Mouse (Mus musculus) liver, adult 2 months (tissue): Measurements from ENCODE around the gene Klhl26. TPM values are rescaled to one million over a fixed set of nuclear protein-coding genes. Genes with fewer than 3 reads are reported as not detected.

ENCODE experiments used
- DNase-seq: peaks from one replicate; pipeline ENCODE4 v3.0.0-alpha.2; 2011; ENCODE audit warnings: low read depth, low spot score; ENCODE audit errors: extremely low read depth
- H3K27ac ChIP-seq: fragments of 200-500 bp; replicated peaks from 2 replicates; pipeline ENCODE4 v1.5.1; 2012; ENCODE audit warnings: low read depth, mild to moderate bottlenecking, control low read depth, inconsistent platforms, low read length; ENCODE audit not compliant: insufficient read depth
- H3K27me3 ChIP-seq: fragments of 200-500 bp; 2 replicates; pipeline ENCODE4 v1.6.1; 2012; ENCODE audit warnings: mild to moderate bottlenecking, moderate library complexity, low read length, inconsistent platforms; ENCODE audit not compliant: control insufficient read depth, insufficient read depth
- H3K36me3 ChIP-seq: fragments of 200-500 bp; 2 replicates; pipeline ENCODE4 v1.6.1; 2012; ENCODE audit warnings: low read length, inconsistent platforms; ENCODE audit not compliant: control insufficient read depth, insufficient read depth
- H3K4me1 ChIP-seq: fragments of 200-500 bp; 2 replicates; pipeline ENCODE4 v1.6.1; 2011; ENCODE audit warnings: low read length; ENCODE audit not compliant: control insufficient read depth, insufficient read depth
- H3K4me3 ChIP-seq: fragments of 200-500 bp; 2 replicates; pipeline ENCODE4 v1.5.1; 2011; ENCODE audit warnings: low read depth, mild to moderate bottlenecking, control low read depth, low read length, moderate library complexity; ENCODE audit not compliant: insufficient read depth
- H3K79me2 ChIP-seq: fragments of 200-500 bp; 2 replicates; pipeline ENCODE4 v1.6.1; 2012; ENCODE audit warnings: inconsistent platforms, mild to moderate bottlenecking, low read length, moderate library complexity; ENCODE audit not compliant: control insufficient read depth, insufficient read depth
- H3K9ac ChIP-seq: fragments of 200-500 bp; 2 replicates; pipeline ENCODE4 v1.6.1; 2012; ENCODE audit warnings: low read depth, mild to moderate bottlenecking, control low read depth, inconsistent platforms, low read length
- CTCF ChIP-seq: fragments of 200-500 bp; IDR thresholded peaks from 2 replicates; pipeline ENCODE4 v1.5.1; 2011; ENCODE audit warnings: low read depth, low read length, control low read depth
- POLR2A ChIP-seq: fragments of 200-500 bp; IDR thresholded peaks from 2 replicates; pipeline ENCODE4 v1.6.1; 2011; ENCODE audit warnings: low read length, control low read depth; ENCODE audit not compliant: insufficient read depth; ENCODE audit errors: extremely low read depth
- WGBS: fragments of 180-500 bp; shearing (Covaris S2); methylation state at CpG from one replicate; pipeline ENCODE4 v1.1.7; 2018; 5-methylcytosine and 5-hydroxymethylcytosine counted together
- polyA plus RNA-seq: library from polyadenylated mRNA; depleted of rRNA; stranded (reverse); fragments of >200 nt; gene quantifications from 2 replicates; pipeline ENCODE4 v1.2.3, GENCODE M21; 2012
- total RNA-seq: library from RNA; depleted of rRNA; stranded (reverse); fragments of >200 nt; gene quantifications from 2 replicates; pipeline ENCODE4 v1.2.3, GENCODE M21; 2014

Gene Klhl26
- total and polyA plus RNA-seq, 2 experiments, result 4.5 to 13.7 TPM

DNA sequence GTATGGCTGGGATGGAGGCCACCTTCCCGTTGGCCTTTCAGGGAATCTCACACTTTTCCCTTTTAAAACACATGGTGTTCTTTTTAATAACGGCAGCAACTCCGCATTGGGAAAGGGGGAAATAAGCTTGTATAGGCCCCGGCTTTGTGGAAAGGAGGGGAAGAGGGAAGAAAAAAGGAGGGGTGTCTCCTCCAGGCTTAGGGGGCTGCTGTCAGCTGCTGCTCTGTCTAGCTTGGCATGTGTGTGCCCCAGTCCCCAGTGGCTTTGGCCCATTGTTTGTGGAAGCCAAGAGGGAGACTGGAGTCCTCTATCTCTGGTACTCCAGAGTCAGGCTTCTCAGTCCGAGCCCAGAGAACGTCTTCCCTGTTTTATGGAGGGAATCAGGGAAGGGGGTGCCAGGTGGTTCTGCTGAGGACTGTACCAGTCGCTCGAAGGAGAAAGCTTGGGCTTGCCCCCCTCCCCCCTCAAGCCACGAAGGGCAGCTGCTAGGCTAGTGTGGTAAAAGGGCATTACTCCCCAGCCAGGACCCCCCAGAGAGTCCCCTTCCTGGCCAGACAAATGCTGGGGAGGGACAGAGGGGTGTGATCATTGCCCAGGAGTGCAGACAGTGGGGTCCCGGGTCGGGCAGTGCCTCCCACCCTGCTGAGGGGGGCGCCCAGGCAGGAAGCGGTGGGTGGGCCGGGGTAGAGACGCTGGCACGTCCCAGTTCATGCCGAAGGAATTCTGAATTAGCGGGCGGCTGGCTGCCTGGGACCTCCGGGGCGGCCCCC is 18.4 kb upstream of the Klhl26 start:
- Histone ChIP-seq H3K36me3 (no peaks in the 10 kb centered on the region), H3K27me3 (peaks cover 24% of the 10 kb centered on the region), H3K4me1 (no peaks in the 10 kb centered on the region), H3K79me2 (no peaks in the 10 kb centered on the region), H3K9ac (no peak overlapping the region), H3K4me3 (no peak overlapping the region), H3K27ac (no peak overlapping the region)
- no peak for DNase-seq
- 15% methylated on average over 20 of the region's 21 CpGs for WGBS
- no peak for TF ChIP-seq POLR2A
- no peak for TF ChIP-seq CTCF

- 9% methylated on average over 28 of the region's 28 CpGs for WGBS
- DNase-seq, result no peak
- no peak overlapping the region for H3K9ac ChIP-seq
- no peaks in the 10 kb centered on the region for H3K36me3 ChIP-seq
- H3K4me1 ChIP-seq, result no peaks in the 10 kb centered on the region
- no peaks in the 10 kb centered on the region for H3K79me2 ChIP-seq
- no peak overlapping the region for H3K4me3 ChIP-seq
- H3K27me3 ChIP-seq, result peaks cover 30% of the 10 kb centered on the region
- no peak overlapping the region for H3K27ac ChIP-seq
- TF ChIP-seq CTCF (no peak), POLR2A (no peak)
Observed at GRCm38 (mm10) chr8:70494416-70494945, 17.7 kb upstream of the Klhl26 start.

DNA sequence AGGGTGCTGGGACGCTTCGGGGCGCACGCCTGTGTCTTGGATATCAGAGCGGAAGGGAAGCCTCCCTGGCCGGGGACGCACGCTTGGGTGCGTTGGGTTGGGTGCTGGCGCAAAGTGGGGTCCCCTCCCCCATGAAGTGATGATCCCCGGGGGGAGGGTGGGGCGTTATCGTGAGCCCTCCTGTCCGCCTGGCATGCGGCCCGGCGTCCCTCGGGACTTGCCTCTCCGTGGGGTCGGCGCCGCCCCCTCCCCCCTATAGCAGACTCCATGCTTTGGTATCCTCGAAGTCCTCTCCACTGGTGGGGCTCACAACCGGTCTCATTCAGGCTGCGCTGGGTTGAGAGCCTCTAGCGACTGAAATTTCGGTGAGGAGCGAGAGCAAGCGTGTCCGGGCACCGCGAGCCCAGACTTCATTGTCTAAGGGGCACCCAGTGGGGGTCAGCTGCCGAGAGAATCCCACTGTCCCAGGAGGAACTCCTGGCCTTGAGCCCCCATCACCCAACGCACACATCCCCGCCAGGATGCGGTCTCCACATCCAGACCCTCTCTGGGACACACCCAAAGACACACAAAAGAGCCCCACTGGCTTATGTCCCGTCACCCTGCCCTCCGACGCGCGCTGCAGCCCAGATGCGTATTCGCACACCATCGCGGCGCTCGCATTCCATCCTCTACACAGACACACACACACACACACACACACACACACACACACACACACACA is 17.1 kb upstream of the Klhl26 start:
- WGBS, result 5% methylated on average over 42 of the region's 47 CpGs

GRCm38 (mm10) chr8:70492664-70493640 is 16.2 kb upstream of the Klhl26 start, which contains the start of gene Crlf1:
Gene Crlf1 (plus strand): TSS chr8:70493158.
- WGBS, result 3% methylated on average over 75 of the region's 93 CpGs

More for the DNA sequence above, 17.1 kb upstream of the Klhl26 start:
- no peaks in the 10 kb centered on the region for H3K79me2 ChIP-seq
- no peak overlapping the region for H3K4me3 ChIP-seq
- H3K27me3 ChIP-seq, result peaks cover 36% of the 10 kb centered on the region
- DNase-seq, result no peak
- TF ChIP-seq POLR2A, result no peak
- no peak for TF ChIP-seq CTCF
- no peaks in the 10 kb centered on the region for H3K36me3 ChIP-seq
- H3K4me1 ChIP-seq, result no peaks in the 10 kb centered on the region; the same call in 1 of the 2 replicates
- no peak overlapping the region for H3K27ac ChIP-seq
- no peak overlapping the region for H3K9ac ChIP-seq

DNA sequence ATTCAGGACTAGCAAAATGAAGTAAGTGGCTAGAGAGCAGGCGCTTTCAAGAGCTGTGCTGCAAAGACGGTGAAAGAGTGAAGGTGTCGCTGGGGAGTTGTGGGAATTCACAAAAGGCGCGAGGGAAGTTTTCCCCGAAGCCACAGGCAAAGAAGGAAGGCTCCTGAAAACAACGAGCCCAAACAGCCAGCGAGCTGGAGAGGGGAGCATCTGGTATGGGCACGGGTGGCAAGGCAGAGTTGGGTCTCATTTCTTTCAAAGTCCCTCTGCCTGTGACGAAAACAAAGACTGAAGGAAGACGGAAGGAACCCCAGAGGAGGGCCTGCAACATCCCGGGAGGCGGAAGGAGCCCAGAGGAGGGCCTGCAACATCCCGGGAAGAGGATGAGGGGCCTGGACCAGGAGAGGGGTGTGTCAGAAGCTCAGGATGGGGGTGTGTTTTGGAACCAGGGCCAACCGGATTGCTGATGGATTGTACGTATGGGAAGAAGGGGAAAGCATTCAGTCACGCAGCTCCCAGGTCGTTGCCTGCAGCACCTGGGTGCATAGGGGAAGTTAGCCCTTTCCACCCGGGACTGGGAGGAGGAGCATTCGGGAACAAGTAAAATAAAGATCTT is 14.2 kb upstream of the Klhl26 start:
- H3K9ac ChIP-seq, result no peak overlapping the region
- no peak for TF ChIP-seq POLR2A
- no peak for TF ChIP-seq CTCF
- H3K4me3 ChIP-seq, result no peak overlapping the region
- DNase-seq, result no peak
- WGBS, result 12% methylated on average over 20 of the region's 20 CpGs
- no peaks in the 10 kb centered on the region for H3K36me3 ChIP-seq
- no peaks in the 10 kb centered on the region for H3K79me2 ChIP-seq
- H3K27me3 ChIP-seq, result peaks cover 42% of the 10 kb centered on the region
- H3K27ac ChIP-seq, result no peak overlapping the region
- H3K4me1 ChIP-seq, result peaks cover 3% of the 10 kb centered on the region

More at GRCm38 (mm10) chr8:70492664-70493640, 16.2 kb upstream of the Klhl26 start, which contains the start of gene Crlf1:
- Histone ChIP-seq H3K36me3 (no peaks in the 10 kb centered on the region), H3K9ac (no peak within 1 kb of the TSS), H3K4me1 (peaks cover 2% of the 10 kb centered on the region), H3K4me3 (peak within 1 kb of the TSS; percentile 10; the same call in 1 of the 2 replicates), H3K79me2 (no peaks in the 10 kb centered on the region), H3K27ac (no peak within 1 kb of the TSS), H3K27me3 (peaks cover 39% of the 10 kb centered on the region)
- no peak for TF ChIP-seq CTCF
- no peak for TF ChIP-seq POLR2A
- DNase-seq, result no peak
